Mouse (Mus musculus): Measurements from ENCODE around the gene Klk1b1. TPM values are rescaled to one million over a fixed set of nuclear protein-coding genes. Genes with fewer than 3 reads are reported as not detected.

Klk1b1 gene
- polyA plus RNA-seq (2017; shearing (Covaris generic)): not detected

GRCm38 (mm10) chr7:43966451-43966850, at the start of gene Klk1b1:
Gene Klk1b1, plus strand, starts transcription at chr7:43966751.

GRCm38 (mm10) chr7:43933440-43933839, 33.1 kb upstream of the Klk1b1 start, which contains the start of gene Klk15:
Gene Klk15, plus strand, starts transcription at chr7:43933740.

GRCm38 (mm10) chr7:43950364-43950763, 16.2 kb upstream of the Klk1b1 start, which contains the start of gene Klk1b8:
Gene Klk1b8, plus strand, starts transcription at chr7:43950664.

GRCm38 (mm10) chr7:43975761-43976160, 9.2 kb downstream of the Klk1b1 start, which contains the start of gene Klk1b9:
Gene Klk1b9, plus strand, starts transcription at chr7:43976061.

GRCm38 (mm10) chr7:43995577-43995976, 29.0 kb downstream of the Klk1b1 start, which contains the start of gene Klk1b11:
Gene Klk1b11, plus strand, starts transcription at chr7:43995877.

GRCm38 (mm10) chr7:44011868-44012267, 45.3 kb downstream of the Klk1b1 start, which contains the start of gene Klk1b26:
Gene Klk1b26, plus strand, starts transcription at chr7:44012168.

Other genes with a start within 250 kb of the Klk1b1 start
- gene Klk12, start 197.9 kb upstream of the Klk1b1 start, polyA plus RNA-seq (2017; shearing (Covaris generic)): not detected
- gene Klk11, start 192.1 kb upstream of the Klk1b1 start, polyA plus RNA-seq (2017; shearing (Covaris generic)): not detected
- not detected for gene Klk10, start 185.7 kb upstream of the Klk1b1 start, polyA plus RNA-seq (2017; shearing (Covaris generic))
- gene Klk9, start 174.9 kb upstream of the Klk1b1 start, polyA plus RNA-seq (2017; shearing (Covaris generic)): not detected
- gene Klk8, start 169.2 kb upstream of the Klk1b1 start, polyA plus RNA-seq (2017; shearing (Covaris generic)): 48.5 TPM
- not detected for gene Klk7, start 155.5 kb upstream of the Klk1b1 start, polyA plus RNA-seq (2017; shearing (Covaris generic))
- gene Klk6, start 142.3 kb upstream of the Klk1b1 start, polyA plus RNA-seq (2017; shearing (Covaris generic)): not detected
- not detected for gene Klk5, start 124.8 kb upstream of the Klk1b1 start, polyA plus RNA-seq (2017; shearing (Covaris generic))
- gene Klk4, start 85.6 kb upstream of the Klk1b1 start, polyA plus RNA-seq (2017; shearing (Covaris generic)): not detected
- not detected for gene Klk15, start 33.0 kb upstream of the Klk1b1 start, polyA plus RNA-seq (2017; shearing (Covaris generic))
- gene Klk1b8, start 16.1 kb upstream of the Klk1b1 start, polyA plus RNA-seq (2017; shearing (Covaris generic)): not detected
- not detected for gene Klk1b9, start 9.3 kb downstream of the Klk1b1 start, polyA plus RNA-seq (2017; shearing (Covaris generic))
- not detected for gene Klk1b11, start 29.1 kb downstream of the Klk1b1 start, polyA plus RNA-seq (2017; shearing (Covaris generic))
- gene Klk1b26, start 45.4 kb downstream of the Klk1b1 start, polyA plus RNA-seq (2017; shearing (Covaris generic)): not detected
- not detected for gene Klk1b27, start 85.5 kb downstream of the Klk1b1 start, polyA plus RNA-seq (2017; shearing (Covaris generic))
- not detected for gene Klk1b21, start 135.6 kb downstream of the Klk1b1 start, polyA plus RNA-seq (2017; shearing (Covaris generic))
- gene Klk1b22, start 145.9 kb downstream of the Klk1b1 start, polyA plus RNA-seq (2017; shearing (Covaris generic)): not detected
- gene Klk1b16, start 170.0 kb downstream of the Klk1b1 start, polyA plus RNA-seq (2017; shearing (Covaris generic)): not detected
- gene Klk1b24, start 221.5 kb downstream of the Klk1b1 start, polyA plus RNA-seq (2017; shearing (Covaris generic)): not detected
- gene Klk1b3, start 231.4 kb downstream of the Klk1b1 start, polyA plus RNA-seq (2017; shearing (Covaris generic)): not detected
- gene Klk1b4, start 240.7 kb downstream of the Klk1b1 start, polyA plus RNA-seq (2017; shearing (Covaris generic)): not detected
- gene Klk1b5, start 249.2 kb downstream of the Klk1b1 start, polyA plus RNA-seq (2017; shearing (Covaris generic)): not detected

All from effector memory CD4-positive, alpha-beta T cell, adult 5 months (primary cell).